Mouse (Mus musculus) CH12.LX (cell line): ENCODE data around the gene Eif3c. TPM values are rescaled to one million over a fixed set of nuclear protein-coding genes. Genes with fewer than 3 reads are reported as not detected.

Experiments used
- DNase-seq: peaks from one replicate; pipeline ENCODE4 v3.0.0-alpha.2; 2013; ENCODE audit errors: extremely low read depth
- H3K27ac ChIP-seq: 2 replicates; pipeline ENCODE4 v1.5.1; 2012; ENCODE audit warnings: low read depth, mild to moderate bottlenecking, control low read depth, moderate library complexity; ENCODE audit not compliant: insufficient read depth
- H3K27me3 ChIP-seq: replicated peaks from 2 replicates; pipeline ENCODE3; 2012; ENCODE audit warnings: inconsistent platforms
- H3K36me3 ChIP-seq, 2 experiments: replicated peaks in 1 of 2; 2 replicates each; pipeline versions ENCODE3 to v1.6.1; 2012; ENCODE audit warnings: inconsistent platforms in 1 of 2, low read length in 1 of 2, mild to moderate bottlenecking in 1 of 2, mixed read lengths in 1 of 2, moderate library complexity in 1 of 2; ENCODE audit not compliant: control insufficient read depth in 1 of 2, insufficient read depth in 1 of 2
- H3K4me1 ChIP-seq, 2 experiments: 2 replicates each; pipeline ENCODE4 v1.6.1; 2012; ENCODE audit warnings: inconsistent platforms in 1 of 2, moderate library complexity in 1 of 2; ENCODE audit not compliant: insufficient read depth in 2 of 2, control insufficient read depth in 1 of 2
- H3K4me2 ChIP-seq: 2 replicates; pipeline ENCODE4 v1.6.1; 2012; ENCODE audit warnings: low read depth, mild to moderate bottlenecking, control low read depth; ENCODE audit not compliant: poor library complexity, insufficient read depth, severe bottlenecking
- H3K4me3 ChIP-seq, 3 experiments: fragments of 150-350 bp in 1 of 3; sonication (generic) in 1 of 3; replicated peaks in 1 of 3; 2 replicates each; pipeline versions ENCODE3 to v1.5.1; 2011 to 2012; ENCODE audit warnings: low read depth in 2 of 3, low read length in 2 of 3, mild to moderate bottlenecking in 2 of 3, moderate library complexity in 2 of 3, control low read depth in 1 of 3, improper control_type of control experiment in 1 of 3, inconsistent platforms in 1 of 3, mixed read lengths in 1 of 3; ENCODE audit not compliant: poor library complexity in 1 of 3
- H3K79me2 ChIP-seq: replicated peaks from 2 replicates; pipeline ENCODE4 v1.6.1; 2012; ENCODE audit warnings: mild to moderate bottlenecking, moderate library complexity; ENCODE audit not compliant: control insufficient read depth, poor library complexity, insufficient read depth, severe bottlenecking; ENCODE audit errors: extremely low read depth
- H3K9ac ChIP-seq: 2 replicates; pipeline ENCODE4 v1.6.1; 2012; ENCODE audit warnings: low read depth, mild to moderate bottlenecking, control low read depth, moderate library complexity; ENCODE audit not compliant: insufficient read depth
- H3K9me3 ChIP-seq: replicated peaks from 2 replicates; pipeline ENCODE3; 2012; ENCODE audit warnings: low read length, inconsistent platforms, mixed read lengths
- CHD1 ChIP-seq: IDR thresholded peaks from 2 replicates; pipeline ENCODE4 v1.6.1; 2012; ENCODE audit warnings: low read depth, low read length, improper control_type of control experiment, inconsistent platforms
- E2F4 ChIP-seq: IDR thresholded peaks from 2 replicates; pipeline ENCODE4 v1.6.1; 2011; ENCODE audit warnings: low read depth, low read length, improper control_type of control experiment; ENCODE audit not compliant: insufficient replicate concordance
- ETS1 ChIP-seq: conservative IDR thresholded peaks from 2 replicates; pipeline ENCODE4 v1.6.1; 2012; ENCODE audit warnings: low read depth, mild to moderate bottlenecking, inconsistent platforms, low read length, improper control_type of control experiment, moderate library complexity
- KAT2A ChIP-seq: IDR thresholded peaks from 2 replicates; pipeline ENCODE4 v1.6.1; 2012; ENCODE audit warnings: low read length, improper control_type of control experiment, inconsistent platforms; ENCODE audit not compliant: insufficient replicate concordance
- MAFK ChIP-seq: IDR thresholded peaks from 2 replicates; pipeline ENCODE4 v1.6.1; 2011; ENCODE audit warnings: low read length, improper control_type of control experiment; ENCODE audit not compliant: insufficient replicate concordance
- MAX ChIP-seq: IDR thresholded peaks from 2 replicates; pipeline ENCODE4 v1.6.1; 2011; ENCODE audit warnings: low read length, improper control_type of control experiment
- MXI1 ChIP-seq: IDR thresholded peaks from 2 replicates; pipeline ENCODE4 v1.6.1; 2011; ENCODE audit warnings: mild to moderate bottlenecking, low read depth, low read length, improper control_type of control experiment
- MYC ChIP-seq: IDR thresholded peaks from 2 replicates; pipeline ENCODE4 v1.6.1; 2011; ENCODE audit warnings: low read depth, mild to moderate bottlenecking, improper control_type of control experiment, low read length
- NELFE ChIP-seq: IDR thresholded peaks from 2 replicates; pipeline ENCODE4 v1.6.1; 2011; ENCODE audit warnings: low read depth, low read length, improper control_type of control experiment
- NRF1 ChIP-seq: IDR thresholded peaks from 2 replicates; pipeline ENCODE4 v1.6.1; 2014; ENCODE audit warnings: low read depth, mild to moderate bottlenecking, inconsistent platforms, low read length, improper control_type of control experiment, moderate library complexity
- PAX5 ChIP-seq: IDR thresholded peaks from 2 replicates; pipeline ENCODE4 v1.6.1; 2012; ENCODE audit warnings: low read length, inconsistent platforms, mixed read lengths
- RAD21 ChIP-seq: IDR thresholded peaks from 2 replicates; pipeline ENCODE4 v1.6.1; 2011; ENCODE audit warnings: low read depth, mild to moderate bottlenecking, low read length, improper control_type of control experiment, moderate library complexity
- RCOR1 ChIP-seq: conservative IDR thresholded peaks from 2 replicates; pipeline ENCODE4 v1.6.1; 2012; ENCODE audit warnings: low read depth, mild to moderate bottlenecking, inconsistent platforms, low read length, improper control_type of control experiment
- TBP ChIP-seq: conservative IDR thresholded peaks from 2 replicates; pipeline ENCODE4 v1.6.1; 2011; ENCODE audit warnings: low read depth, low read length, improper control_type of control experiment
- TCF12 ChIP-seq: IDR thresholded peaks from 2 replicates; pipeline ENCODE4 v1.6.1; 2014; ENCODE audit warnings: low read depth, mild to moderate bottlenecking, inconsistent platforms, low read length, improper control_type of control experiment
- UBTF ChIP-seq: IDR thresholded peaks from 2 replicates; pipeline ENCODE4 v1.6.1; 2012; ENCODE audit warnings: low read depth, mild to moderate bottlenecking, inconsistent platforms, low read length, improper control_type of control experiment, moderate library complexity
- ZMIZ1 ChIP-seq: IDR thresholded peaks from 2 replicates; pipeline ENCODE4 v1.6.1; 2012; ENCODE audit warnings: low read depth, mild to moderate bottlenecking, inconsistent platforms, low read length, improper control_type of control experiment
- ZNF384 ChIP-seq: IDR thresholded peaks from 2 replicates; pipeline ENCODE4 v1.6.1; 2012; ENCODE audit warnings: low read depth, low read length, improper control_type of control experiment, inconsistent platforms
- dilution Hi-C: fragments of 300-500 bp; cut with MboI; formaldehyde crosslinking; loops from 2 replicates; pipeline ENCODE4 v1.14.3; 2020; ENCODE audit warnings: low sequenced_read_pairs; ENCODE audit not compliant: extremely low pct_unique_long_range_greater_than_20kb, extremely low pct_ligation_motif_present
- in situ Hi-C: fragments of 300-500 bp; cut with MboI; formaldehyde crosslinking; loops from 3 replicates; pipeline ENCODE4 v1.14.3; 2019; ENCODE audit warnings: low sequenced_read_pairs, low pct_ligation_motif_present, low pct_unique_long_range_greater_than_20kb, mixed read lengths
- polyA plus RNA-seq: library from polyadenylated mRNA; unstranded; fragments of >175 nt; gene quantifications from 2 replicates; pipeline ENCODE4 v1.2.1, GENCODE M21; 2012; ENCODE audit warnings: low read depth; ENCODE audit not compliant: insufficient read length
- total RNA-seq, 2 experiments: library from RNA; depleted of rRNA; stranded (reverse); fragments of 300-350 nt in 1 of 2; fragments of >200 nt in 1 of 2; gene quantifications; 2 replicates each; pipeline ENCODE4 v1.2.3; 2012 to 2014

Gene Eif3c
- total and polyA plus RNA-seq, 3 experiments: 202 to 348 (median 276) TPM

- Histone ChIP-seq H3K4me2 (no peak overlapping the region), H3K4me3 (peak overlapping the region; percentile 92 to 99 (median 98)), H3K79me2 (peaks cover 41% of the 10 kb centered on the region), H3K4me1 (peaks cover 6 to 21% of the 10 kb centered on the region in 2 experiments), H3K27ac (peak overlapping the region; percentile 84), H3K36me3 (peaks cover 37 to 39% of the 10 kb centered on the region in 2 experiments), H3K9me3 (no peaks in the 10 kb centered on the region), H3K27me3 (no peaks in the 10 kb centered on the region), H3K9ac (peak overlapping the region; percentile 95)
- DNase-seq: peak; percentile 39
- in situ Hi-C loops: no loop called here
- TF ChIP-seq UBTF (no peak), MAFK (no peak), MYC (no peak), CHD1 (no peak), KAT2A (no peak), PAX5 (no peak), RAD21 (no peak), ZNF384 (no peak), TCF12 (no peak), NELFE (no peak), MXI1 (no peak; the same call in 1 of the 2 replicates), ZMIZ1 (no peak), TBP (no peak), RCOR1 (no peak), ETS1 (no peak), NRF1 (no peak), E2F4 (no peak), MAX (no peak)
- dilution Hi-C loops: no loop called here
Observed at GRCm38 (mm10) chr7:126565693-126566092, 518 bp downstream of the Eif3c start.

DNA sequence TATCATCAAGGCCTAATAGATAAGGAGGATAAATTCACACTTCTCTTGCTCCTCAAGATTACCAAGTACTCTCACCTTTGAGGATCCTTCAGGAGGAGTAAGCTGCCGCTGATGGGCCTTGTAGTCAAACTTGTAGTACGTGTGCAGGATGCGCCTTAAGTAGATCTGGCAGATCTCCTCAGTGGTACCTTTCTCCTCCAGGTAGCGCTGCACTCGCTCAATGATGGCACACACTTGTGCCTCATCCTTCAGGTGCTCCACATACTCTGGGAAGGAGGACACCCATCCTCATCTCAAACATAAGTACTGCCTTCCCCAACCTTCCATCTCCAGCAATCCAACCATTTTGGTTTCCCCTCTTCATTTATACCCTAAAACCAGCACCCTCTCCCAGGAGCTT lies 9.6 kb downstream of the Eif3c start:
- Histone ChIP-seq H3K27me3 (no peaks in the 10 kb centered on the region), H3K4me2 (no peak overlapping the region), H3K79me2 (peaks cover 24% of the 10 kb centered on the region), H3K4me3 (no peak overlapping the region), H3K4me1 (no peaks in the 10 kb centered on the region), H3K36me3 (peaks cover 79 to 93% of the 10 kb centered on the region in 2 experiments), H3K9me3 (no peaks in the 10 kb centered on the region), H3K27ac (no peak overlapping the region), H3K9ac (no peak overlapping the region)
- no peak for TF ChIP-seq MXI1
- no peak for TF ChIP-seq MAX
- TF ChIP-seq TCF12: no peak
- dilution Hi-C loops (no loop called here), in situ Hi-C loops (no loop called here)
- no peak for DNase-seq
